Mouse (Mus musculus): ENCODE results near the gene CN725425.

The CN725425 gene

DNA sequence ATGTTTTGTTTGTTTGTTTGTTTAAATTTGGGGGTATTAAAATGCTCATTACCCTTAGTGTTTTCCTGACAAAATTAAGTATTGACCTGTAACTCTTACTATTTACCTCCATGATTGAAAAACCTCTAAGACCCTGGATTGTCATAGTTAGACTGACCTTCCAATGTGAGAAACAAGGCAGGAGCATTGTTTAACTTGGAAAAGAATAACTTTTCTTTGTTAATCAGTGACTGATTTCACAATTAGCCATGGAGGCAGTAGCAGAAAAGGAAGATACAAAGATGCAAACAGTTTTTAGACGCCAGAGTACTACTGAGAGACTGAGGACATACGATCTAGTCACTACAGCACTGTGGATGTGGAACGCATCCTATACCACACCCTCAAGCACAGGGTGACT lies 4.2 kb downstream of the CN725425 start:
- no peak for ATAC-seq (ENCODE audit: insufficient number of reproducible peaks, low FRiP score, low TSS enrichment)

- no peak for ATAC-seq (ENCODE audit: insufficient number of reproducible peaks, low FRiP score, low TSS enrichment)
Observed at GRCm38 (mm10) chr15:91206518-91206917, 7.2 kb downstream of the CN725425 start.

DNA sequence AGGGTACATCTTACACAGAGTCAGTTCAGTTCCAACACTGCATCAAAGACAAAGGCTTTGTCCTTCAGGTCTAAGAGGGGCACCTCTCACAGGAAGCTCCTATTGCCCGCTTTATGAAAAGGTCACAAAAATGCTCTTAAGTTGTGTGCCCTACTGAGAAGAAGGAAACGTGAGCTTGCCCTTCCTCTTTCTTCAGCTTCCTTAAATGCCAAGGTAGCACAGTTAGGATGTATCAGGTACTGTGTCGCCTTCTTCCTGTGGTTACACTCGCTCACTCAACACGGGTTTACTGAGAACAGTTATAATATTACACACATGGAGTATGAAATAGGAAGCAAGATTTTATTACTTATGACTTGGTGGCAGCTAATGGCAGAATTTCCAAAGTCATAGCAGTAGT lies 38.0 kb downstream of the CN725425 start:
- no peak for ATAC-seq (ENCODE audit: insufficient number of reproducible peaks, low FRiP score, low TSS enrichment)

DNA sequence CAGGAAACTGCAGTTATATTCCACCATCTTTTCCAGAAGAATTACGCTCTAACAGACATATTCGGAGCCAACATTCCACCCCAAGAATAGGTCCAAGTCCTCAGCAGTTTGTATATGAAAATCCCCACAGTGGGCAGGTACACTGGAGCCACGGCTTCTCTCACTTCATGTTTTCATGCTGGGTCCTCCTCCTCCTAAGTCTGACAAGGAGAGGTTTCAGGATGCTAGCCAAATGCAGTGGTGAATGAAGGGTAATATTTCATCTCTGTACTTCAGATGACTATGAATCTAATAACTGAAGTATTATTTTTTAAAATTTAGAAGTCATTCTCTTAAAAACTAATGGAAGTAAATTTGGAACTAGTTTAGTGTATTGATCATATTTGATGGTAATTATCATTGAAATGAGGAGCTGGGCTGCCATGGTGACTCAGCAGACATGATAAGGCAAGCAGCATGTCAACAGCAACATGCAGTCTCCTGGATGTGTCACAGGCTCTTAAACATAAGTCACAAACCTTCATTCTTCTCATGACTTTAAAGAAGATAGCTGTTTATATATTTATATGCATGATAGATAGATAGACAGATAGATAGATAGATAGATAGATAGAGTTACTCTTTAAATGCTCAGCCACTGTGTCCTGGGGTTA lies 41.5 kb downstream of the CN725425 start:
- no peak for ATAC-seq (ENCODE audit: insufficient number of reproducible peaks, low FRiP score, low TSS enrichment)

- ATAC-seq (ENCODE audit: insufficient number of reproducible peaks, low FRiP score, low TSS enrichment), result no peak
Observed at GRCm38 (mm10) chr15:91250815-91251214, 51.5 kb downstream of the CN725425 start.

DNA sequence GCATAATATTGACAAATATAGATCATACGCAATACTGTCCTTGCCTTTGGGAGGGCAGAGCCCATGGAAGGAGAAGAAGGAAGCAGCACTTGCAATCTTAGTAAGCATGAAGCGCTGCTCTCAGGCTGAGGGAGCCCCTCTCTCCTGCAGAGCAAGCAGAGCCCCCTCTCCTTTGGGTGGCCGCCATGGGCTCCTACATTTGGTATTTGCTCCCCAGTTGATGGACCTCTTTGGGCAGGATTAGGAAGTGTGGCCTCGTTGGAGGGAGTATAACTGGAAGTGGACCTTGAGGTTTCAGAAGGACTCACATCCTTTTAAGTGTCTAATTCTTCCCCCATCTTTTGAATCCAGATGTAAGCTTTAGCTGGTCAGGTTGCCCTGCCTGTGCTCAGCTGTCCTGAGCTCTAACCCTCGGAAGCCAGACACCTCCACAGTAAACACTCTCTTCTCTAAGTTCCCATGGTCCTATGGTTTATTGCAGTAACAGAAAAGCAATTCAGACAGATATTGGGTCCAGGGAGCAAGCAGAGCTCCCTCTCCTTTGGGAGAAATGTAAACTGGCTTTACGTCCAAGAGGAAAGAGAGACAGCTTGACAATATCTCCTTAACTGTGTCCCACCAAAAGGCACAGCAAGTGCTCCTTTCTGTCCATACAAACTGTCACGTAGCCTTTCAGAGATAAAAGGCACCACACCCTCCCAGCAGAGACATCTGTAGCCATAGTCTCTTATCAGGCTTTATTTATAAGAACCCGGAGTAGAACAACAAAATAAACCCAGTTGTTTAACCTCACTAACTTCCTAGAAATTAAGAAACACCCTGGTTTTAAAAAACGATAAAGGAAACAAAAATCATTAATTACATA lies 52.5 kb downstream of the CN725425 start:
- no peak for ATAC-seq (ENCODE audit: insufficient number of reproducible peaks, low FRiP score, low TSS enrichment)

- no peak for ATAC-seq (ENCODE audit: insufficient number of reproducible peaks, low FRiP score, low TSS enrichment)
Observed at GRCm38 (mm10) chr15:91252956-91253355, 53.7 kb downstream of the CN725425 start.

- ATAC-seq (ENCODE audit: insufficient number of reproducible peaks, low FRiP score, low TSS enrichment), result no peak
Observed at GRCm38 (mm10) chr15:91255308-91255707, 56.0 kb downstream of the CN725425 start.

GRCm38 (mm10) chr15:91257140-91257539 lies 57.8 kb downstream of the CN725425 start:
- ATAC-seq (ENCODE audit: insufficient number of reproducible peaks, low FRiP score, low TSS enrichment), result no peak

DNA sequence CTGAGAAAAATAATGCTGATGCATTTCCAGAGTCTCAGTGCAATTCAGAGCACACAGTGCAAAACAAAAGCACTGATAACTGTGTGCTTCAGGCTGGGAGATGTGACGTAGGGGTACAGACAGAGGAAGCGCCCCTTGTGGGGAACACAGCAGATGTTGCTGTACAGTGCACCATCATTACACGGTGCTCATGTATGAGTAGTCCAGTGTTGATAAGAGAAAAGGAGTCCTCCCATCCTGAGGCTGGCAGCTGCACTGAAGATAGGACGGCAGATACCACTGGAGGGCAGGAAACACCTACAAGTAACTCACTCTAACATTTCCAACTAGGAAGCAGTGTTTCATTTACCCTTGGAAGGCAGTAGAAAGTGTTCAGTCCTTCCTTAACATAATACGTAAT lies 61.3 kb downstream of the CN725425 start:
- no peak for ATAC-seq (ENCODE audit: insufficient number of reproducible peaks, low FRiP score, low TSS enrichment)

DNA sequence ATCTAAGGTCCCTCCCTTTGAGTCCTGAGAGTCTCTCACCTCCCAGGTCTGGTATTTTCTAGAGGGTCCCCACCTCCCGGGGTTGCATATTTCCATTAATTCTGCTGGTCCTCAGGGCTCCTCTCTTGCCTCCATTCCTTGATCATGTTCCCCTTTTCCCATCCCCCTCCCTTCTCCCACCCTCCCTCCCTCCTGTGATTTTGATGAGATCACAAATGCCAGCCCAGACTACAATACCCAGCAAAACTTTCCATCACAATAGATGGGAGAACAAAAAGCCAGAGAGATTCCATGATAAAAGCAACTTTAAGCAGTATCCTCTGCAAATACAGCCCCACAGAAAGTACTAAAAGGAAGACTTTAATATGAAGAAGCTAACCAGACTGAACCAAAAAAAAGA lies 64.6 kb downstream of the CN725425 start:
- ATAC-seq (ENCODE audit: insufficient number of reproducible peaks, low FRiP score, low TSS enrichment), result no peak

DNA sequence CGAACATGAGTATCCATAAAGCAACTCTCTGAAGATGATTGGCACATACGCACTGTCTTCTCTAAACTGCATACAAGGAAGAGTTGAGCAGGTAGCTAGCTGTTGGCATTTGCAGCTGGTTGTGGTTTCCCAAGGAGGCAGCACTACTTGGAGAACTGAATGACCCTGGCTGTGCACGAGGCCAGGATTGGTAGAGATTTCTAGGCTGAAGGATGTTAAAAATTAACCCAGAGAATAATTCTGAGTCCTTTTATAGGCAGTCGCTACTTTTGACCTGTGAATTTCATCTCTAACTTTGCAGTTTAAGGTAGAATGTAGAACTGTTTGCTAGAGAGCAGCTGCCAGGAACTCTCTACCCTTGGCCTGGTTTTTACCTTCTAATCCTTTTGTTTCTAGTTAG lies 69.2 kb downstream of the CN725425 start:
- ATAC-seq (ENCODE audit: insufficient number of reproducible peaks, low FRiP score, low TSS enrichment), result no peak

DNA sequence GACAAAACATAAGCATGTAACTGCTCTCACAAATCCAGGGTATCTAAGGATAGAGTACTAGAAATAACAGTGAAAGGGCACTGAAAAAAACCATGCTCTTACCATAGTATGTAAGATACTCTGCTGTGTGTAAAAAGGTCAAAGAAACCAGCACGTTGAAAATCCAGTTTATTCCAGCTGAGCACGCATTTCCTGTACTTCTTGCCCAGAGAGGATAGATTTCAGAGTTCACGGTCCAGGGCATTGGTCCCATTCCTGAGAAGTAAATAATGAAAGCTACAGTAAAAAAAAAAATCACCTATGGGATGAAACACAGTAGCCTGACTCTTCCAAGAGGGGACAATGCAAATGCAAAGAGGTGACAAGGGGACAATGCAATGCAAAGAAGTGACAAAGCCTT lies 76.7 kb downstream of the CN725425 start:
- ATAC-seq (ENCODE audit: insufficient number of reproducible peaks, low FRiP score, low TSS enrichment), result no peak

- no peak for ATAC-seq (ENCODE audit: insufficient number of reproducible peaks, low FRiP score, low TSS enrichment)
Observed at GRCm38 (mm10) chr15:91279571-91279970, 80.3 kb downstream of the CN725425 start.

GRCm38 (mm10) chr15:91281521-91281920 lies 82.2 kb downstream of the CN725425 start:
- no peak for ATAC-seq (ENCODE audit: insufficient number of reproducible peaks, low FRiP score, low TSS enrichment)

DNA sequence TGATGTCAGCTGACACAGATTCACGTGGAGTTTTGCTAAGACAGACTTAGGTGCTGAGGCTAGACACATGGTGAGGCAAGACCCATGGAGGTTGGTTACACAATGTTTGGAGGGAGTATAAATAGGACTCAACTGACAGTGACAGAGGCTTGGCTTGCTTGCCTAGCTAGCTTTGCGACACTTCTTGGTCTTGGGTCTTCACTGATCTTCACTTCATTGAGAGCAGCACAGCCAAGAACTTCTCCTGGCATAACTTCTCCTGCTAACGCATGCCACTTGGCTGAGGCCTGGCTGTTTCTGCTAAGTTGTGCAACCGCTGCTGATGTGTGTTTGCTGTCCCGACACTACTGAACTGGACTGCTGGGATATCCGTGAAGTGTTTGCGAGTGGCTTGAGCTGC lies 83.5 kb downstream of the CN725425 start:
- no peak for ATAC-seq (ENCODE audit: insufficient number of reproducible peaks, low FRiP score, low TSS enrichment)

- ATAC-seq (ENCODE audit: insufficient number of reproducible peaks, low FRiP score, low TSS enrichment), result no peak
Observed at GRCm38 (mm10) chr15:91283418-91283817, 84.1 kb downstream of the CN725425 start.

- no peak for ATAC-seq (ENCODE audit: insufficient number of reproducible peaks, low FRiP score, low TSS enrichment)
Observed at GRCm38 (mm10) chr15:91299319-91299835, 100.1 kb downstream of the CN725425 start.

DNA sequence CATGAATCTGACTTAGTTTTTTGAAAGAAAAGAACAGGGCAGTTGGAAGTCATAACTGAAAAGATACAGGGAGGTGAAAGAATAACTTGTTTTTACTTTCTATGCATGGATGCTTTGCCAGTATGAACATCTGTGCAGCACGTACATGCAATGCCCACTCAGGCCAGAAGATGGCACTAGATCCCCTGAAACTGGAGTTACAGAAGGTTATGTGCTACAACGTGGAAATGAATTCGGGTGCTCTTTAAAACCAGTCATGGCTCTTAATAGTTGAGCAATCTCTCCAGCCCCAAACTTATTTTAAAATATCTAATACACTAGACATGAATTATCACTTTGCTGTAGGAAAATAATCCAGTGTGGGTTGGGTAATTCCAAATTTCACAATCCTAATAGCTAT lies 102.1 kb downstream of the CN725425 start:
- peak; percentile 74 for ATAC-seq (ENCODE audit: insufficient number of reproducible peaks, low FRiP score, low TSS enrichment)

DNA sequence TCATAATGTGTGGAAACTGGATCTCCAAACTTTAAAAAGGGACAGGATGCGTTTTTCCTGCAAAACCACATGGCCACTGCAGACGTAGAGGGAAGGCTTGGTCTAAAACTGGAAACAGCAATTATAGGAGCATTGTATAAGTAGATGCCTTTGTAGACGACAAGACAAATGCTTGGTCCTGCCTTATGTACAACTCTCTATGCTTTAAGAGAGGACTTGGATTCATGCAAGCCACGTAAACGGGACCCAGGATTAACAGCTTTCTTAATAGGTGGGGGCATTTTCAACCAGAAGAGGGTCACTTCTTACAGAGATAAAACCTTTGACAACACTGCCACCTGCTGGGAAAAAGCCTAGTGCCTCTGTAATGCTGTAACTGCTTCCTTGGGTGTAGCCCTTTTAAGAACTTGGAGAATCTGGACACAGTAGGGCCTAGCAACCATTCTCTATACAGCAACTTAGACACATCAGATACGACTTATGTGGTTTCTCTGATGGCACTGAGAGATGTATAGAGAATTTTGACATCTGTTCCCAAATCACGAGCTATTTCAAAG lies 105.1 kb downstream of the CN725425 start:
- no peak for ATAC-seq (ENCODE audit: insufficient number of reproducible peaks, low FRiP score, low TSS enrichment)
